Mouse (Mus musculus) mouse embryonic stem cell (cell line): ENCODE data around the gene Cdc27.

Experiments
- in situ Hi-C, 2 experiments: fragments of 300-500 bp; cut with MboI; formaldehyde crosslinking; loops; 1 replicate in 1 of 2; 3 replicates in 1 of 2; pipeline ENCODE4 v1.14.3; 2019 to 2020; ENCODE audit warnings: low sequenced_read_pairs in 2 of 2, low pct_unique_long_range_greater_than_20kb in 1 of 2, mixed read lengths in 1 of 2; ENCODE audit not compliant: unreplicated experiment in 1 of 2

Cdc27 gene

GRCm38 (mm10) chr11:104550406-104550974 lies at the start of gene Cdc27, which contains the start of gene Myl4:
Gene Cdc27, minus strand, starts transcription at chr11:104550620.
Gene Myl4, plus strand, starts transcription at chr11:104550663.
- in situ Hi-C loops: no loop called here

GRCm38 (mm10) chr11:104599265-104599945 lies 49.0 kb upstream of the Cdc27 start:
- in situ Hi-C loops: no loop called here

DNA sequence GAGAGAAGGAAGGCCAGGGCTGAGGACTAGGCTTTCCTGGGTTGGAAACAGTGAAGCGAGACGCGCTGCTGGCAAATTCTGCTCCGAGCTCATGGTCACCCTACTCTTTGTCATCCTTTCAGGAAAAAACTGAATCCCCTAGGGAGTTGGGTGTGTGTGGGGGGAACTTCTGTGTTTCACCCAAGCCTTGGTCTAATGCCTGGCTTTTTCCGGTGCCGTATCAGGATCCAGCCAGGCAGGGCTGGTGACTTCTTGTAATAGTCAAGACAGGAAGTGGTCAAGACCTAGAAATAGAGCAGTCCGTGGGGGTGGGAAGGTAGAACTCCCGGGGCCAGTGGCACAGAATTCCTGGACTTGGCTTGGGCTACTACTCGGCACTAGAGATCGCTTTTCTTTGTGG lies 45.9 kb upstream of the Cdc27 start:
- in situ Hi-C loops: no loop called here

- in situ Hi-C loops: no loop called here
Observed at GRCm38 (mm10) chr11:104592066-104592835, 41.8 kb upstream of the Cdc27 start.

- in situ Hi-C loops: no loop called here
Observed at GRCm38 (mm10) chr11:104590148-104590547, 39.7 kb upstream of the Cdc27 start.

GRCm38 (mm10) chr11:104589570-104589969 lies 39.1 kb upstream of the Cdc27 start:
- in situ Hi-C loops: no loop called here

GRCm38 (mm10) chr11:104588513-104588912 lies 38.1 kb upstream of the Cdc27 start:
- in situ Hi-C loops: no loop called here

DNA sequence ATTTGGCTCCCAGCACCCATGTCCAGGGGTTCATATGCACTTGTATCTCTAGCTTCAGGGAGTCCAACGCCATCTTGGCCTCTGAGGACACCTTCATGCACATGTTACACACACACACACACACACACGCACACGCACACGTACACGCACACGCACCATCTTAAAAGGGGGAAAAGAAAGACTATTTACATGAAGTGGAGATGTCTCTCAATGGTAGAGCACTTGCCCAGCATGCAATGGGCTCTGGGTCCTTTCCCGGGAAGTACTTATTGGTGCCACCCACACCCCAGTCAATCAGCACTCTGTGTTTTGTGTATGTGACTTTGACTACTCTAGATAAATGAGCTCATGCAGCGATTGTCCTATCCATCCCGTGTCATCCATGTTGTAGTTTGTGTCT lies 37.5 kb upstream of the Cdc27 start:
- in situ Hi-C loops: no loop called here

DNA sequence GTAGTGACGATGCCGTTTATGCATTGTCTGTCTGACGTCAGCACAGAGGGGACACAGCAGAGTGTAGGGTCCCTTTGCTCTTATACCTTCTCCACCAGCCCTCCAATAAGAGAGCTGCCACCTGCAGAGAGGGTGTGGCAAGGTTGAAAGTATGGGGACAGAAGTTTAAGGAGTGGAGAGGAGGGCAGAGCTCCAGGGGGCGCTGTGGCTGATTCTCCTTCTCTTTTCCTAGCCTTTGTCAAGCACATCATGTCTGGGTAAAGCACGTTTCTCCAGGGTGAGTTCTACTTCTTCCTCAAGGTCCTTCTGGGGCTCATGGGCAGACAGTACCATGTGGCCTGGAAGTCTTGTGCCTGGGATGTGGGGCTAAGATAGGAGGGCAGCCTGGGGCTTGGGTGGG lies 35.1 kb upstream of the Cdc27 start:
- in situ Hi-C loops: no loop called here

GRCm38 (mm10) chr11:104582630-104583364 lies 32.4 kb upstream of the Cdc27 start:
- in situ Hi-C loops: no loop called here

DNA sequence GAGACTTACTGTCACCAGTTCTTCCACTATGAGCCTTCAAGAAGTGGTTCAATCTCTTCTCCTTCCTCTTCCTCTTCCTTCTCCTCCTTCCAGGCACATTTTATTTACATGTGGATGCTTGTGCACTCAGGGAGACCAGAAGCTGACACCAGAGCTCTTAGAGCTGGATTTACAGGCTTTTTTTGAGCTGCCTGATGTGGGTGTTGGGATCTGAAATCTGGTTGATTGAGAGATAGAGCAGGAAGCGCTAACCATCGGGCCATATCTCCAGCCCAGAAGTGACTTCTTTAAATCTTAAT lies 31.8 kb upstream of the Cdc27 start:
- in situ Hi-C loops: no loop called here

- in situ Hi-C loops: no loop called here
Observed at GRCm38 (mm10) chr11:104581446-104582307, 31.3 kb upstream of the Cdc27 start.

DNA sequence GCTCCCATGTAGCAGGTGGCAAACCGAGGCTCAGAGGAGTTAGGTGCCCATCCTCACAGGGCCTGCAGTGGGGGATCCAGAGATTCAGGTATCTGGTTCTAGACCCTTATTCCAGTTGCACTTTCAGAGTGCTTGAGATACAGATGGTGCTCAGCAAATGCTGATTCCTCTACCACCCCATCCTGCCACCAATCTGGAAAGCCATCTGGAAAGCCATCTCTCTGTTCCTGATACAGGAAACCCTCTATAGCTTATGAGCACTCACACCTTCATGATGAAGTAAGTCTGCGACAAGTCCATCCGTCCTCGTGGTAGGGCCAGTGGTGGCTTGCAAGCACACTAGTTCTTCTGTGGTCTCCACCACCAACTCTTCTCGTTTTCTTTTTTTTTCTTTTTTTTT lies 30.2 kb upstream of the Cdc27 start:
- in situ Hi-C loops: no loop called here

DNA sequence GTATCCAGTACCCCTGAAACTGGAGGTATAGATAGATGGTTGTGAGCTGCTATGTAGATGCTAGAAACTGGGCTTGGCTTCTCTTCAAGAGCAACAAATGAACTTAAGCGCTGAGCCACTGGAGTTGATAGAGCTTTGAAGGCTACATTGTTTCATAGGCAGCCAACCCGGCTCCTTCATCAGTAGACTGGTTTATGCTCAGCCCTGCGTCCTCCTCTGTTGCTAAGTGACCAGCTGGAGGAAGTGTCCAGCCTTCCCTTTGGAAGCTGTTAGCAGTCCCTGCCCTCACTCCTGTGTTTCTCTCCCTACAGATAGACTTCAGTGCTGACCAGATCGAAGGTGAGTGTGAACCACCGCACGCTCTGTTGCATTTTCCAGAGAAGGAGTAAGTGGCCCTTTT lies 29.7 kb upstream of the Cdc27 start:
- in situ Hi-C loops: no loop called here

GRCm38 (mm10) chr11:104579575-104579974 lies 29.2 kb upstream of the Cdc27 start:
- in situ Hi-C loops: no loop called here

DNA sequence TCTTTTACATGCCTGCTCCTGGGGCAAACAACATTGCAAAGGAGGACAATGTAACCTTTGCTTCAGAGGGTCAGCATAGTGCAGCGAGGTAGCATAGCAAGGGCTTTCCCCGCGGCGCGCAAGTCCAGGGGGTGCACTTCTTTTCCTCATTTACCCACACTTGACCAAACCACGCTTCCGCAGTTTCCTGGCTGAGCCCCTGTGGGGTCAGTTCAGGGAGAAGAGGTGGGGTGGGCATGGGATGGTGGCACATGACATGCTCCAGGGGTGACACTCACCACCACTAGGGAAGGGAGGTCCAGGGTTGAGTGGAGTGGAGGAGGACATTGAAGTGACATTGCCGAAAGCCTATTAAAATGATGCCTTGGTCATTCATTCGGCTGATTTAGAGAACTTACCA lies 28.7 kb upstream of the Cdc27 start:
- in situ Hi-C loops: no loop called here

GRCm38 (mm10) chr11:104578074-104578473 lies 27.7 kb upstream of the Cdc27 start:
- in situ Hi-C loops: no loop called here

- in situ Hi-C loops: no loop called here
Observed at GRCm38 (mm10) chr11:104576772-104577612, 26.6 kb upstream of the Cdc27 start.
